Mouse (Mus musculus) megakaryocyte, embryonic 14.5 days (primary cell): ENCODE results near the gene Ybx2.

ENCODE experiments used
- FLI1 ChIP-seq: IDR thresholded peaks from 2 replicates; pipeline ENCODE4 v1.6.1; 2012; ENCODE audit warnings: low read length, inconsistent platforms, mixed read lengths
- GATA1 ChIP-seq: IDR thresholded peaks from 3 replicates; pipeline ENCODE4 v1.6.1; 2012; ENCODE audit warnings: mixed read lengths, low read length, inconsistent platforms, borderline replicate concordance

GRCm38 (mm10) chr11:69908645-69909044 is 27.0 kb upstream of the Ybx2 start:
- TF ChIP-seq GATA1 (no peak), FLI1 (no peak)
